Mouse (Mus musculus): ENCODE data around the gene Gm128. TPM values are rescaled to one million over a fixed set of nuclear protein-coding genes. Genes with fewer than 3 reads are reported as not detected.

Gene Gm128
- polyA plus RNA-seq (2012; rRNA removed), result 0.07 and 0.14 TPM in 2 replicates

DNA sequence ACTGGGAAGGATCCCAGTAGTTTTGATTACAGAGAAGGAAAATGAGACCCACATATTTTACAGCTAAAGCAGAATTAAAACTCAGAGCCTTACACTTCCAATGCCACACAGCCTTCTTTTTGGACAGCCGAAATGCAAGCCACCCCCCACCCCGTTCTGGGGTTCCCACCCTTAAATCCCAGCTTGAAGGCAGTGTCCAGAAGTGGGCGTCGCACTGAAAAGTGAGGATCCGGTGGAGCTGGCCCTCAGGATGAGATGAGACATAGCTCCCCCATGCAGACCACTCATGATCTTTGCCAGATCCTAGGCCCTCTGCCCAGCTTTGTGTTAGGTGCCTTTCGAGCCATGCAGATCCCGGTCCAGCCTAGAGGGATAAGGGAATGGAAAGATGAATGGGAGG is at the start of gene Gm128:
Gene Gm128 (minus strand): TSS at position 101 of the 400 bp plus-strand sequence.

DNA sequence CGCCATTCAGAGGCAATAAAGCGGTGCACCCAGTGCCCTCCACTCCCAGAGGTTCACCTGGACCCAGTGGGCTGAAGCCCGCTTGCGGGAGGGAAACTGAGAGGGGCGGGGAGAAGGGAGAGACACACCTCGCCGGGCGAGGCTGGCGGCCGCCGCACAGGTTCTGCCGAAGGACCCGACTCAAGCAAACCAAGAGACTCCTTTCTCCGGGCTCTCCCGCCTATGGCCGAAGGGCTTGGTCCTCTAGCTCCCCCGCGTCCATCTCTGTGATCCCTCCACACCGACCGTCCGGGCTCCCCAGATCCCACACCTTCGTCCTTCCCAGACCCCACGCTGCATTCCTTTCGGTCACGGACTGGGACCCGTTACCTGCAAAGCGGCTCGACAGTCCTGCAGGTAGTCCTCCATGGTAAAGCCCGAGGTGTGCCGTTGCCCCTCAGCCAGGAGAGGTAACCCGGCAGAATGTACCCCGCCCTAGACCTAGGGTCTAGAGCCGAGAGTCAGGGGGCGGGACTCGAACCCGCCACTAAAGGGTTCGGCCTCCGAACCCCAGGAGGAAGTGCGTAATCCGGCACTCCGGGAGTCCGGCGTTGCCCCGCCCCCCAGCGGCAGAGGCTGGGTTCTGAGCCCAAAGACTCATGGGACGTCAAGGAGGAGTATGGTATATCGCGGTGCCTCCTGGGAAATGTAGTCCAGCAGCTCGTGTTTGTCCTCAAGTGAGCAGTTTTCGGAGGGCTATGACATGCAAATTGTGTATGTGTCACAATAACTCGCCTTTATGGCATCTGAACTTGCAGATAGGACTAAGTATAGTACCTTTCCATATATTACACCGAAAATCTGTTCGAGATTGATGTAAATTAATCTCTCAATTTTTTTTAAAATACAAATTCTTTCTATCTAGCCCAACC is 40.1 kb upstream of the Gm128 start, which contains the start of the genes Mindy1 and Prune1:
Gene Mindy1 (plus strand): TSS at position 130 of the 911 bp plus-strand sequence.
Gene Prune1 (minus strand): TSS at position 861 of the 911 bp plus-strand sequence.

DNA sequence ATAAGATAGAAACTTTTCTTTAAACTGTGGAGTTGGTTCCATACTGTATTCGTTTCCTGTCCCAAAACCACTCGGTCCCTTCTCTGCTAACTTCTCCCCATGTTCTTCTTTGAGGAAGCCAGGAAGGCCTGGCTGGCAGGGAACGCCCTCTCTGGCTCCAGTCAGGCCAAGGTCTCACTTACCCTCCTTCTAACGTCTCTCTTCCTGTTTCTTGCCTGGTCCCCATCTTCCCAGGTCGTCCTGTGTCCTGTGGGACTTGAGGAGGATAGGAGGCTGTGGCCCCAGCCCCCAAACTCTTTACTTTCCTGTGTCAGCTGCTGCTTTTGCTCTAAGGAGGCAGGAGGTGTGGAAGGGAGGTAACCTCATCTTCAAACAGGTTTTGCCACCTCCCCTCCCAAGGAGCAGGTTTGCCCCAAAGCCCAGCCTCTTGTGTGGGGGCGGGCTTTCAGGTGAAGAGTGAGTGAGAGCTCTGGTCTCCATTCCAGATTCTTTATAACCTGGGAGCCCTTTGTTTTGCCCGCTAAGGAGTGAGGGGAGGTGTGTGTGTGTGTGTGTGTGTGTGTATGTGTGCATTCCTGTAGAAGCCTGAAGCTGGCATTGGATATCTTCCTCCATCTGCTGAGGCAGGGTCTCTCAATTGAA is 9.5 kb upstream of the Gm128 start, which contains the start of gene Bnipl:
Gene Bnipl (minus strand): TSS at position 411 of the 642 bp plus-strand sequence.

DNA sequence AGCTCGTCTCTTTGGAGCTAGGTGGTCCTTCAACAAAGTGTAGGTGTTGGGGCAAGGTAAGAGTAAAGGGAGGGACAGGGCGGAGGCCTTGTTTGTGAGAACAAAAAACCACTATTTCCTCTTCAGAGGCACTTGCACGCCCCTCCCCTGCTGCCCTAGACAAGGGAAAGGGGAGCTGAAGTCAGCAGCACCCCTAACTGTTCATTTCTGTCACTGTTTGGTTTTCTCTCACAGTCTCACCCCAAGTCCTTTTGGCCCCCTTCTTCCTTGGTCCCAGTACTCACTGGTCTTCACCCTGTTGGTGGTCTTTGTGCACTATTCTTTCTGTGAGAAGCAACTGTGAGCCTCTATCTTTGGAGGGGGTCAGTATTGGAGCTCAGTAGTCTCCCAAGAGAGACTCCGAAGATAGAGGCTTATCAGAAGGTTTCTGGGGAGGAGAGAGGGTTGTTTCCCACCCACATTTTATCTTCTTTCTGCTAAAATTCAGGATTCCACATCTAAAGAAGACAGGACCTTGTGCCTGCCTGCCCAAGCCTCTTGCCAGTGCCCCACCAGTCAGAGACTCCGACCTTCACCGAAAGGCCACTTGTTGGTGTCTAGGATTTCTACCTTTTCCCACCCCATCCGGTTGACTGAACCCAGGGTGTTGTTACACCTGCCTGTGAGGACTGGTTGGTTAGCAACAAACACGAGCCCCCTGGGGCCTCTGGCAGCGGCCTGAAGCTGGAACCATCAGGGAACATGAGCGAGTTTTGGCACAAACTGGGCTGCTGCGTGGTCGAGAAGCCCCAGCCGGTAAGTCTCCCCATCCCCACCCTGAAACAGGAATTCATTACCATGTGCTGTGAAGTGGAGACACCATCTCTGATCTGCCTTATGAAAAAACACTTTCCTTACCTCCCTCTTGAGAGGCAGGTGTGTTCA is 9.8 kb downstream of the Gm128 start, which contains the start of gene Mllt11:
Gene Mllt11 (minus strand): TSS at position 874 of the 924 bp plus-strand sequence.

DNA sequence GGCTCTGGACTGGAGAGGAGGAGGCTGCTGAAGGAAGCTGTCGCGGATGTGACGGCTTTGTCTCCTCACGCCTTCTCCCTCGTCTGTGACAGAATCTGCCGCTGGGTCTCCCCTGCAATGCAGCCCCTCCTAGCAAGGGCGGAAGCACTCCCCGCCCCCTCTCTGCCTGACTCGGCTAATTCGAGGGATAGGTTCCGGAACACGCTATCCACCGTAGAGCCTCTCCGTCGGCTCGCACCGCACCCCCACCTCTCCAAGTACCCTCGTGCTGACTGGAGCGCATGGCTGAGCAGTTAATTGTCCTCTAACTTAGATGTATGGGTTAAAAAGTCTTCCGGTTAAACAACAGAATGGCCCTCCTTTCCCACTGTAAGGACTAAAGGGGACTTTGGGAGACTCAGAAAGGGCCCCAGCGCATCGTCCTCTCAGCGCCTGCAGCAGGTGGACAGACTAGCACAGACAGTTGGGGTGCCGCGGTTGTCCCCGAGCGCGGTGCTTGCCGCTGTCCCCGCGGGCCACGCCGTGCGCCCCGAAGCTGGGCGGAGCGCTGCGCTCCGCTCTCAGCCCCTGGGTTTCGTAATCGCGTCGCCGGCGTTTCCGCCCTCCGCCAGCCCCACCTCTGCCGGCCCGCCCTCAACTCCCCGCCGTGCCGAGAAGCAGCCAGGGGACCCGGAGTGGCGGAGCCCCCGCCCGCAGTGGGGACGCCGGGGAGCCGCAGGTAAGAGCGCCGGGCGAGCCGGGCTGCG is 13.1 kb downstream of the Gm128 start, which contains the start of gene Cdc42se1:
Gene Cdc42se1 (plus strand): TSS at position 585 of the 746 bp plus-strand sequence.

DNA sequence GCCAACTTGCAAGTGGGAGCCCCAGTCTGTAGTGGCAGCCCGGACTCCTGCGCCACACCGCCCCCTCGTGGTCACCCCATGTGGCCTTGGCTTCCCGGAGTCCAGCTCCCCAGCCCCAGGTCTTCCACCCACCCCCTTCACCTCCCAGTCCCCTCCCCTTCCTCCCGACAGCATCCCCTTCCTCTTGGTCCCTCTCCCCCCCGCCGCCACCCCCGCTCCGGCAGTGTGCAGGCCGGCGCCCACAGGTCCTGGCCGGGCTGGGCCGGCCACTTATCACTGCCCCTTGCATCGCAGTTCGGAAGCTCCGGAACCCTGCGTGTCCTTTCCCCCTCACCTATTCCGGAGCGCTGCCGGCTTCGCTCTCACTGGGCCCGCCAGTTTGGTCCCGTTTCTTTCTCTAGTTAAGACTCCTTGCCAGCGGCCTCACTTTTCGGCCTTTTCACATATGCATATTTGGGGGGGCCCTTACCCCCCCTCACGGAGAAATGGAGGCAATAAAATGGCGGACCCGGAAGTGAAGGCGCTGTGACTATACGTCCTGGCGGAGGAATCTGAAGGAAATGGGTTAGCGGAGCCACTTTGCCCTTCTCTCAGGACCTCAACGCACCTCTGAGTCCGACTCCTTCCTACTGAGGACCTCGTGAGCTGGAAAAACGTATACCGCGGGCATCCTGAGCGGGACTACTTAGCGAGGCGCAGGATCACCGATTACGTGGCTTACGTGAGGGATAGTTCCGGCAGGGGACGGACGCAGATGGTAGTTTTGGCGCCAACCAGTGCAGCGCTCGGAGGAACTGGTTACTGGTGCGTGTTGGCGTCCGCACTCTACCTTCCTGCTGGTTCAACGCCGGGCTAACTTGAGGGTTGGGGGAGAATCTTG is 23.9 kb downstream of the Gm128 start, which contains the start of gene Gabpb2:
Gene Gabpb2 (minus strand): TSS at position 662 of the 880 bp plus-strand sequence.

Other genes starting within 250 kb of the Gm128 start
- gene Zfp687, start 226.2 kb downstream of the Gm128 start, polyA plus RNA-seq (2012; rRNA removed), result 5.0 and 6.0 TPM in 2 replicates
- 147 and 154 TPM in 2 replicates for gene Psmd4, start 199.0 kb downstream of the Gm128 start, polyA plus RNA-seq (2012; rRNA removed)
- 8.0 and 10.4 TPM in 2 replicates for gene Pip5k1a, start 134.7 kb downstream of the Gm128 start, polyA plus RNA-seq (2012; rRNA removed)
- gene Vps72, start 130.6 kb downstream of the Gm128 start, polyA plus RNA-seq (2012; rRNA removed), result 23.3 and 25.4 TPM in 2 replicates
- 0.37 and 0.59 TPM in 2 replicates for gene Tmod4, start 117.1 kb downstream of the Gm128 start, polyA plus RNA-seq (2012; rRNA removed)
- 34.6 and 35.5 TPM in 2 replicates for gene Scnm1, start 107.6 kb downstream of the Gm128 start, polyA plus RNA-seq (2012; rRNA removed)
- gene Lysmd1, start 107.5 kb downstream of the Gm128 start, polyA plus RNA-seq (2012; rRNA removed), result 3.8 and 4.2 TPM in 2 replicates
- 3.4 and 5.8 TPM in 2 replicates for gene Tnfaip8l2, start 99.2 kb downstream of the Gm128 start, polyA plus RNA-seq (2012; rRNA removed)
- gene Sema6c, start 81.1 kb downstream of the Gm128 start, polyA plus RNA-seq (2012; rRNA removed), result 0.59 and 0.94 TPM in 2 replicates
- gene Gabpb2, start 23.7 kb downstream of the Gm128 start, polyA plus RNA-seq (2012; rRNA removed), result 15.3 and 17.6 TPM in 2 replicates
- 21.9 and 27.2 TPM in 2 replicates for gene Cdc42se1, start 12.9 kb downstream of the Gm128 start, polyA plus RNA-seq (2012; rRNA removed)
- 2.8 TPM in 2 replicates for gene Mllt11, start 9.4 kb downstream of the Gm128 start, polyA plus RNA-seq (2012; rRNA removed)
- 0.03 and 0.16 TPM in 2 replicates for gene Bnipl, start 9.6 kb upstream of the Gm128 start, polyA plus RNA-seq (2012; rRNA removed)
- 11.8 and 13.5 TPM in 2 replicates for gene Mindy1, start 39.7 kb upstream of the Gm128 start, polyA plus RNA-seq (2012; rRNA removed)
- gene Prune1, start 40.5 kb upstream of the Gm128 start, polyA plus RNA-seq (2012; rRNA removed), result 7.4 and 8.4 TPM in 2 replicates
- 2.3 and 2.8 TPM in 2 replicates for gene Anxa9, start 65.6 kb upstream of the Gm128 start, polyA plus RNA-seq (2012; rRNA removed)
- 52.5 and 69.2 TPM in 2 replicates for gene Cers2, start 73.2 kb upstream of the Gm128 start, polyA plus RNA-seq (2012; rRNA removed)
- 13.1 and 15.8 TPM in 2 replicates for gene Setdb1, start 115.6 kb upstream of the Gm128 start, polyA plus RNA-seq (2012; rRNA removed)
- gene 4930558C23Rik, start 161.2 kb upstream of the Gm128 start, polyA plus RNA-seq (2012; rRNA removed), result not detected in 2 replicates
- 10.5 and 13.0 TPM in 2 replicates for gene Arnt, start 192.8 kb upstream of the Gm128 start, polyA plus RNA-seq (2012; rRNA removed)

Data from liver, embryonic 14 days (tissue).